Mouse (Mus musculus) forebrain, embryonic 16.5 days (tissue): ENCODE data around the gene Nlgn2. TPM values are rescaled to one million over a fixed set of nuclear protein-coding genes. Genes with fewer than 3 reads are reported as not detected.

ENCODE experiments used
- ATAC-seq: fragments of 200-750 bp; cut with Nextera tagmentation; 2 replicates; pipeline ENCODE4 v1.8.0; 2017; ENCODE audit warnings: mild to moderate bottlenecking, moderate library complexity
- H3K27ac ChIP-seq: fragments of 300-500 bp; sonication (generic); 2 replicates; pipeline ENCODE4 v1.5.1; 2014; ENCODE audit warnings: low read length, control low read depth
- H3K27me3 ChIP-seq: fragments of 300-500 bp; sonication (generic); replicated peaks from 2 replicates; pipeline ENCODE4 v1.6.1; 2014; ENCODE audit warnings: low read length; ENCODE audit not compliant: control insufficient read depth, insufficient read depth
- H3K36me3 ChIP-seq: fragments of 300-500 bp; sonication (generic); 2 replicates; pipeline ENCODE4 v1.6.1; 2014; ENCODE audit not compliant: control insufficient read depth, insufficient read depth
- H3K4me1 ChIP-seq: fragments of 300-500 bp; sonication (generic); replicated peaks from 2 replicates; pipeline ENCODE4 v1.6.1; 2014; ENCODE audit warnings: low read length; ENCODE audit not compliant: control insufficient read depth, insufficient read depth
- H3K4me2 ChIP-seq: fragments of 300-500 bp; sonication (generic); 2 replicates; pipeline ENCODE4 v1.6.1; 2014; ENCODE audit warnings: mild to moderate bottlenecking, low read length, control low read depth
- H3K4me3 ChIP-seq: fragments of 300-500 bp; sonication (generic); replicated peaks from 2 replicates; pipeline ENCODE4 v1.5.1; 2014; ENCODE audit warnings: mild to moderate bottlenecking, low read length, control low read depth
- H3K9ac ChIP-seq: fragments of 300-500 bp; sonication (generic); replicated peaks from 2 replicates; pipeline ENCODE4 v1.6.1; 2014; ENCODE audit warnings: low read depth, low read length, control low read depth
- H3K9me3 ChIP-seq: fragments of 300-500 bp; sonication (generic); 2 replicates; pipeline ENCODE4 v1.6.1; 2016; ENCODE audit warnings: low read length; ENCODE audit not compliant: control insufficient read depth
- WGBS: fragments of 180-500 bp; shearing (Covaris S2); extraction: QIAGEN DNeasy Blood & Tissue Kit; methylation state at CpG from one replicate; pipeline ENCODE4 v1.1.7; 2014; 5-methylcytosine and 5-hydroxymethylcytosine counted together
- polyA plus RNA-seq: library from polyadenylated mRNA; unstranded; fragments of >200 nt; fragmentation: Nextera tagmentation; extraction: Ambion mirVana; gene quantifications from 2 replicates; pipeline ENCODE4 v1.2.1, GENCODE M21; 2015

Nlgn2 gene
- polyA plus RNA-seq, 1 experiment from 2014 or later, result 22.8 TPM

GRCm38 (mm10) chr11:69836703-69837576 is 644 bp downstream of the Nlgn2 start:
- peak overlapping the region; percentile 79 for H3K4me3 ChIP-seq
- H3K27ac ChIP-seq, result peak overlapping the region; percentile 90
- ATAC-seq, result no peak; the same call in 1 of the 2 replicates
- H3K27me3 ChIP-seq, result no peaks in the 10 kb centered on the region
- under 1% methylated on average over 43 of the region's 52 CpGs for WGBS
- peak overlapping the region; percentile 93 for H3K4me2 ChIP-seq
- H3K4me1 ChIP-seq, result peaks cover 41% of the 10 kb centered on the region
- no peaks in the 10 kb centered on the region for H3K9me3 ChIP-seq
- peak overlapping the region; percentile 92 for H3K9ac ChIP-seq
- H3K36me3 ChIP-seq, result peaks cover 7% of the 10 kb centered on the region; the same call in 1 of the 2 replicates

GRCm38 (mm10) chr11:69835966-69836335 is 1.6 kb downstream of the Nlgn2 start:
- Histone ChIP-seq H3K36me3 (peaks cover 7% of the 10 kb centered on the region; the same call in 1 of the 2 replicates), H3K9me3 (no peaks in the 10 kb centered on the region), H3K4me2 (peak overlapping the region; percentile 93), H3K27ac (peak overlapping the region; percentile 90), H3K4me3 (peak overlapping the region; percentile 79), H3K9ac (peak overlapping the region; percentile 92), H3K4me1 (peaks cover 41% of the 10 kb centered on the region), H3K27me3 (no peaks in the 10 kb centered on the region)
- ATAC-seq, result no peak
- 4% methylated on average over 4 of the region's 4 CpGs for WGBS

GRCm38 (mm10) chr11:69835326-69835965 is 2.1 kb downstream of the Nlgn2 start:
- peaks cover 41% of the 10 kb centered on the region for H3K4me1 ChIP-seq
- peak overlapping the region; percentile 93 for H3K4me2 ChIP-seq
- no peaks in the 10 kb centered on the region for H3K9me3 ChIP-seq
- H3K27ac ChIP-seq, result peak overlapping the region; percentile 39; the same call in 1 of the 2 replicates
- H3K9ac ChIP-seq, result peak overlapping the region; percentile 92
- H3K36me3 ChIP-seq, result peaks cover 7% of the 10 kb centered on the region; the same call in 1 of the 2 replicates
- 7% methylated on average over 9 of the region's 9 CpGs for WGBS
- peak overlapping the region; percentile 79 for H3K4me3 ChIP-seq
- no peak for ATAC-seq
- H3K27me3 ChIP-seq, result no peaks in the 10 kb centered on the region

GRCm38 (mm10) chr11:69834001-69834549 is 3.5 kb downstream of the Nlgn2 start:
- H3K4me3 ChIP-seq, result peak overlapping the region; percentile 79
- peak overlapping the region; percentile 92 for H3K9ac ChIP-seq
- peaks cover 35% of the 10 kb centered on the region for H3K4me1 ChIP-seq
- no peaks in the 10 kb centered on the region for H3K9me3 ChIP-seq
- peak overlapping the region; percentile 93 for H3K4me2 ChIP-seq
- H3K27me3 ChIP-seq, result no peaks in the 10 kb centered on the region
- ATAC-seq, result no peak
- 4% methylated on average over 45 of the region's 48 CpGs for WGBS
- H3K36me3 ChIP-seq, result peaks cover 7% of the 10 kb centered on the region; the same call in 1 of the 2 replicates
- peak overlapping the region; percentile 23 for H3K27ac ChIP-seq

- Histone ChIP-seq H3K27me3 (no peaks in the 10 kb centered on the region), H3K4me2 (peak overlapping the region; percentile 93), H3K4me1 (peaks cover 31% of the 10 kb centered on the region), H3K9me3 (no peaks in the 10 kb centered on the region), H3K9ac (peak overlapping the region; percentile 92), H3K36me3 (peaks cover 7% of the 10 kb centered on the region; the same call in 1 of the 2 replicates), H3K27ac (no peak overlapping the region), H3K4me3 (peak overlapping the region; percentile 79)
- 54% methylated on average over 8 of the region's 8 CpGs for WGBS
- no peak for ATAC-seq
Observed at GRCm38 (mm10) chr11:69833554-69833953, 4.0 kb downstream of the Nlgn2 start.

GRCm38 (mm10) chr11:69828832-69829231 is 8.8 kb downstream of the Nlgn2 start:
- Histone ChIP-seq H3K27me3 (no peaks in the 10 kb centered on the region), H3K9ac (no peak overlapping the region), H3K4me1 (peaks cover 8% of the 10 kb centered on the region), H3K4me3 (no peak overlapping the region), H3K9me3 (no peaks in the 10 kb centered on the region), H3K36me3 (peaks cover 39% of the 10 kb centered on the region), H3K4me2 (no peak overlapping the region), H3K27ac (no peak overlapping the region)
- no peak for ATAC-seq
- WGBS, result 51% methylated on average over 5 of the region's 5 CpGs

- Histone ChIP-seq H3K27ac (no peak overlapping the region), H3K4me2 (no peak overlapping the region), H3K36me3 (peaks cover 32% of the 10 kb centered on the region), H3K4me1 (no peaks in the 10 kb centered on the region), H3K9ac (no peak overlapping the region), H3K9me3 (no peaks in the 10 kb centered on the region), H3K27me3 (no peaks in the 10 kb centered on the region), H3K4me3 (no peak overlapping the region)
- WGBS, result 80% methylated on average over 2 of the region's 2 CpGs
- ATAC-seq, result no peak
Observed at GRCm38 (mm10) chr11:69823456-69823855, 14.1 kb downstream of the Nlgn2 start.

- ATAC-seq, result no peak
- Histone ChIP-seq H3K27ac (no peak within 1 kb of the TSS), H3K9ac (no peak within 1 kb of the TSS), H3K36me3 (peaks cover 19% of the 10 kb centered on the region), H3K4me3 (no peak within 1 kb of the TSS), H3K27me3 (no peaks in the 10 kb centered on the region), H3K4me2 (no peak within 1 kb of the TSS), H3K4me1 (no peaks in the 10 kb centered on the region), H3K9me3 (no peaks in the 10 kb centered on the region)
- WGBS, result 86% methylated on average over 3 of the region's 3 CpGs
Observed at GRCm38 (mm10) chr11:69822080-69822479, 15.5 kb downstream of the Nlgn2 start, which contains the start of gene Spem1. Gene Spem1 (minus strand): TSS chr11:69822180.

- Histone ChIP-seq H3K27me3 (no peaks in the 10 kb centered on the region), H3K9ac (no peak overlapping the region), H3K36me3 (peaks cover under 1% of the 10 kb centered on the region; the same call in 1 of the 2 replicates), H3K4me2 (no peak overlapping the region), H3K4me3 (no peak overlapping the region), H3K9me3 (no peaks in the 10 kb centered on the region), H3K4me1 (no peaks in the 10 kb centered on the region), H3K27ac (no peak overlapping the region)
- WGBS, result 92% methylated on average over 8 of the region's 8 CpGs
- no peak for ATAC-seq
Observed at GRCm38 (mm10) chr11:69818871-69819270, 18.7 kb downstream of the Nlgn2 start.
